25 mouse cellular contexts compared by ENCODE assay signal in the genomic region with DNA sequence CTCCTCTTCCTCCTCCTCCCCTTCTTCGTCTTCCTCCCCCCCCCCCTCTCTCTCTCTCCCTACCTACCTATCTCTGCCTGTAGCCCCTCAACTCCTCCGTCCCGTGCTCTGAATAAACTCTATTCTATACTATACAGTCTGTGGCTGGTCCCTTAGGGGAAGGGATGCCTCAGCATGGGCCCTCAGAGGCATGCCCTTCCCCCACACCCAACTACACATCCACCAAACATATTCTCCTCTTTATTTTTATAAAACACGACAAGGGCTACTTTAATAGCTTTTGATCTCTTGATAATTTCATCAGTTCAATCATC.
DNase-seq lines count a peak whose midpoint lies in the region; ATAC-seq lines count a peak whose summit lies in the region.
"Had no signal": no experiment of that assay in that cellular context is flagged by ENCODE, and none has a peak within 500 bp of the region (broad histone marks: within the 10 kb centered on the region; RNA-seq: fewer than 3 reads in every experiment).

No protein-coding gene starts in this region.

- no peaks in the 10 kb centered on the region for H3K27me3 ChIP-seq in forebrain, embryonic 12.5 days
- no peaks in the 10 kb centered on the region for H3K27me3 ChIP-seq in forebrain, embryonic 11.5 days (ENCODE audit: control insufficient read depth, insufficient read depth, low read length)
- no peaks in the 10 kb centered on the region for H3K27me3 ChIP-seq in hindbrain, embryonic 14.5 days (ENCODE audit: control insufficient read depth, insufficient read depth, low read length)
- H3K27me3 ChIP-seq in hindbrain, embryonic 12.5 days, result no peaks in the 10 kb centered on the region
- H3K27me3 ChIP-seq in forebrain, embryonic 16.5 days (replicated peaks; ENCODE audit: control insufficient read depth, insufficient read depth, low read length), result no peaks in the 10 kb centered on the region
- no peaks in the 10 kb centered on the region for H3K27me3 ChIP-seq in midbrain, embryonic 16.5 days (ENCODE audit: control insufficient read depth, insufficient read depth, low read depth, low read length)
- H3K27me3 ChIP-seq: CH12.LX; heart, embryonic 12.5 days; intestine, embryonic 15.5 days; limb, embryonic 12.5 days; liver, embryonic 15.5 days had no signal

- no peak overlapping the region for H3K27ac ChIP-seq in forebrain, embryonic 12.5 days
- H3K27ac ChIP-seq in forebrain, embryonic 11.5 days (ENCODE audit: low read depth, low read length), result no peak overlapping the region
- peak overlapping the region; percentile 71 for H3K27ac ChIP-seq in hindbrain, embryonic 14.5 days
- no peak overlapping the region for H3K27ac ChIP-seq in hindbrain, embryonic 12.5 days
- H3K27ac ChIP-seq in forebrain, embryonic 16.5 days (ENCODE audit: low read length), result peak overlapping the region; percentile 37; the same call in 1 of the 2 replicates
- H3K27ac ChIP-seq in midbrain, embryonic 16.5 days (ENCODE audit: low read length), result peak overlapping the region; percentile 74
- H3K27ac ChIP-seq: gastrocnemius, adult 2 months; heart, adult 2 months; intestine, embryonic 15.5 days; left cerebral cortex, adult 2 months; limb, embryonic 12.5 days; liver, embryonic 15.5 days had no signal

- peaks cover 15% of the 10 kb centered on the region for H3K4me1 ChIP-seq in forebrain, embryonic 12.5 days
- no peaks in the 10 kb centered on the region; the same call in 1 of the 2 replicates for H3K4me1 ChIP-seq in forebrain, embryonic 11.5 days (replicated peaks; ENCODE audit: control insufficient read depth, insufficient read depth, low read length)
- H3K4me1 ChIP-seq in hindbrain, embryonic 14.5 days (replicated peaks; ENCODE audit: control insufficient read depth, insufficient read depth, low read length), result peaks cover 18% of the 10 kb centered on the region
- peaks cover 17% of the 10 kb centered on the region for H3K4me1 ChIP-seq in hindbrain, embryonic 12.5 days
- peaks cover 22% of the 10 kb centered on the region for H3K4me1 ChIP-seq in forebrain, embryonic 16.5 days (replicated peaks; ENCODE audit: control insufficient read depth, insufficient read depth, low read length)
- peaks cover 20% of the 10 kb centered on the region for H3K4me1 ChIP-seq in midbrain, embryonic 16.5 days (ENCODE audit: control insufficient read depth, insufficient read depth, low read length)
- H3K4me1 ChIP-seq: heart, embryonic 12.5 days; intestine, embryonic 15.5 days; liver, embryonic 15.5 days had no signal

- no peak overlapping the region for H3K4me3 ChIP-seq in forebrain, embryonic 12.5 days (replicated peaks)
- H3K4me3 ChIP-seq in forebrain, embryonic 11.5 days (ENCODE audit: low read depth, low read length), result no peak overlapping the region
- H3K4me3 ChIP-seq in hindbrain, embryonic 14.5 days (replicated peaks; ENCODE audit: low read length), result no peak overlapping the region
- H3K4me3 ChIP-seq in hindbrain, embryonic 12.5 days, result no peak overlapping the region
- H3K4me3 ChIP-seq in forebrain, embryonic 16.5 days (replicated peaks; ENCODE audit: low read length), result no peak overlapping the region
- no peak overlapping the region for H3K4me3 ChIP-seq in midbrain, embryonic 16.5 days (ENCODE audit: low read depth, low read length)
- H3K4me3 ChIP-seq: gastrocnemius, adult 2 months; heart, adult 2 months; heart, embryonic 12.5 days; intestine, embryonic 15.5 days; layer of hippocampus, adult 2 months; left cerebral cortex, adult 2 months; limb, embryonic 12.5 days; liver, embryonic 15.5 days had no signal

- H3K4me2 ChIP-seq in forebrain, embryonic 12.5 days, result no peak overlapping the region
- no peak overlapping the region for H3K4me2 ChIP-seq in forebrain, embryonic 11.5 days (ENCODE audit: low read depth, low read length, severe bottlenecking)
- H3K4me2 ChIP-seq in hindbrain, embryonic 14.5 days (replicated peaks), result no peak overlapping the region
- no peak overlapping the region for H3K4me2 ChIP-seq in hindbrain, embryonic 12.5 days (replicated peaks)
- 0 out of 2 replicates have a peak overlapping the region, but pooled peaks have one; percentile 14 for H3K4me2 ChIP-seq in forebrain, embryonic 16.5 days (ENCODE audit: low read length)
- H3K4me2 ChIP-seq in midbrain, embryonic 16.5 days (ENCODE audit: low read length), result no peak overlapping the region
- H3K4me2 ChIP-seq: heart, embryonic 12.5 days; intestine, embryonic 15.5 days; limb, embryonic 12.5 days; liver, embryonic 15.5 days; lung, embryonic 14.5 days had no signal

- no peaks in the 10 kb centered on the region for H3K9me3 ChIP-seq in forebrain, embryonic 12.5 days
- no peaks in the 10 kb centered on the region for H3K9me3 ChIP-seq in forebrain, embryonic 11.5 days (ENCODE audit: control insufficient read depth, low read length)
- H3K9me3 ChIP-seq in hindbrain, embryonic 14.5 days (ENCODE audit: control insufficient read depth, low read length), result no peaks in the 10 kb centered on the region
- no peaks in the 10 kb centered on the region for H3K9me3 ChIP-seq in hindbrain, embryonic 12.5 days (replicated peaks)
- H3K9me3 ChIP-seq in forebrain, embryonic 16.5 days (ENCODE audit: control insufficient read depth, low read length), result no peaks in the 10 kb centered on the region
- no peaks in the 10 kb centered on the region for H3K9me3 ChIP-seq in midbrain, embryonic 16.5 days (replicated peaks; ENCODE audit: control insufficient read depth, low read length, poor library complexity, severe bottlenecking)
- H3K9me3 ChIP-seq: heart, embryonic 12.5 days; intestine, embryonic 15.5 days; limb, embryonic 12.5 days; liver, embryonic 15.5 days had no signal

- 0 out of 2 replicates have a peak, but pooled peaks have one; percentile 6 for ATAC-seq in forebrain, embryonic 12.5 days (ENCODE audit: low FRiP score)
- no peak for ATAC-seq in forebrain, embryonic 11.5 days (replicated peaks; ENCODE audit: low FRiP score)
- ATAC-seq in hindbrain, embryonic 14.5 days (ENCODE audit: low FRiP score), result no peak
- no peak for ATAC-seq in hindbrain, embryonic 12.5 days (ENCODE audit: low FRiP score)
- peak; percentile 36; the same call in 1 of the 2 replicates for ATAC-seq in forebrain, embryonic 16.5 days
- ATAC-seq in midbrain, embryonic 16.5 days, result no peak
- ATAC-seq: activated CD4-positive, CD25-positive, alpha-beta regulatory T cell, adult 4 months; intestine, embryonic 15.5 days had no signal

- no peaks in the 10 kb centered on the region for H3K36me3 ChIP-seq in forebrain, embryonic 12.5 days (replicated peaks)
- H3K36me3 ChIP-seq in forebrain, embryonic 11.5 days (ENCODE audit: control insufficient read depth, insufficient read depth, low read length), result no peaks in the 10 kb centered on the region
- H3K36me3 ChIP-seq in hindbrain, embryonic 14.5 days (replicated peaks; ENCODE audit: control insufficient read depth, insufficient read depth), result no peaks in the 10 kb centered on the region
- H3K36me3 ChIP-seq in hindbrain, embryonic 12.5 days, result no peaks in the 10 kb centered on the region
- no peaks in the 10 kb centered on the region for H3K36me3 ChIP-seq in forebrain, embryonic 16.5 days (ENCODE audit: control insufficient read depth, insufficient read depth)
- H3K36me3 ChIP-seq in midbrain, embryonic 16.5 days (ENCODE audit: control insufficient read depth, insufficient read depth, low read length), result no peaks in the 10 kb centered on the region
- H3K36me3 ChIP-seq: heart, embryonic 12.5 days; intestine, embryonic 15.5 days; limb, embryonic 12.5 days; liver, embryonic 15.5 days had no signal

- H3K9ac ChIP-seq in forebrain, embryonic 12.5 days, result no peak overlapping the region
- H3K9ac ChIP-seq in forebrain, embryonic 11.5 days (ENCODE audit: low read length), result no peak overlapping the region
- H3K9ac ChIP-seq in hindbrain, embryonic 14.5 days, result no peak overlapping the region
- no peak overlapping the region for H3K9ac ChIP-seq in hindbrain, embryonic 12.5 days
- H3K9ac ChIP-seq in forebrain, embryonic 16.5 days (replicated peaks; ENCODE audit: low read depth, low read length), result no peak overlapping the region
- H3K9ac ChIP-seq in midbrain, embryonic 16.5 days (ENCODE audit: low read depth, low read length), result no peak overlapping the region
- H3K9ac ChIP-seq: heart, embryonic 12.5 days; intestine, embryonic 15.5 days; limb, embryonic 12.5 days; liver, embryonic 15.5 days; lung, embryonic 14.5 days had no signal

- WGBS in forebrain, embryonic 12.5 days, result 34% methylated on average over 3 of the region's 4 CpGs
- WGBS in forebrain, embryonic 11.5 days, result 54% methylated on average over 4 of the region's 4 CpGs
- 56% methylated on average over 3 of the region's 4 CpGs for WGBS in hindbrain, embryonic 14.5 days
- WGBS in hindbrain, embryonic 12.5 days, result 51% methylated on average over 3 of the region's 4 CpGs
- WGBS in forebrain, embryonic 16.5 days, result 44% methylated on average over 3 of the region's 4 CpGs
- 63% methylated on average over 3 of the region's 4 CpGs for WGBS in midbrain, embryonic 16.5 days

- no peak for DNase-seq in forebrain, embryonic 11.5 days (ENCODE audit: low spot score)
- no peak for DNase-seq in hindbrain, embryonic 14.5 days (ENCODE audit: low spot score)
- DNase-seq in spleen, adult 18-20 months, result no peak
- DNase-seq: adrenal gland, adult 8-10 months; cerebellum, adult 8-10 months; cerebellum, postnatal 25 days; gastrocnemius, adult 2 months; gastrocnemius, postnatal 36 days; heart, adult 2 months; kidney, adult 2 months; kidney, postnatal 36 days; lung, embryonic 14.5 days; lung, postnatal 14 days had no signal

Comparison
In these comparisons a context has a peak if more than half of its experiments do, and no peak if none do; other contexts are left out.
1. ATAC-seq: peak in forebrain, embryonic 12.5 days (single experiment) and forebrain, embryonic 16.5 days (single experiment); none in forebrain, embryonic 11.5 days (single experiment), hindbrain, embryonic 14.5 days (single experiment), hindbrain, embryonic 12.5 days (single experiment) and midbrain, embryonic 16.5 days (single experiment).
2. H3K27ac ChIP-seq: peak in hindbrain, embryonic 14.5 days (single experiment), forebrain, embryonic 16.5 days (single experiment) and midbrain, embryonic 16.5 days (single experiment); none in forebrain, embryonic 12.5 days (single experiment), forebrain, embryonic 11.5 days (single experiment) and hindbrain, embryonic 12.5 days (single experiment).